Mouse (Mus musculus) midbrain, postnatal 0 days (tissue): ENCODE measurements around the gene Ing5. TPM values are rescaled to one million over a fixed set of nuclear protein-coding genes. Genes with fewer than 3 reads are reported as not detected.
A peak's percentile ranks its signal among the peaks of the same experiment; 100 is the strongest.
"Not testable (repeated sequence)": the region's sequence is repeated elsewhere in the genome, so short reads cannot be mapped to it uniquely, and the experiment has no call there.

Experiments
- ATAC-seq: fragments of 200-750 bp; cut with Nextera tagmentation; 2 replicates; pipeline ENCODE4 v1.8.0; 2017; ENCODE audit warnings: moderate number of reproducible peaks, mild to moderate bottlenecking, moderate TSS enrichment, moderate library complexity; ENCODE audit not compliant: low FRiP score
- DNase-seq: peaks from one replicate; pipeline ENCODE4 v3.0.0-alpha.2; 2015; ENCODE audit warnings: low spot score
- H3K27ac ChIP-seq: fragments of 300-500 bp; sonication (generic); 2 replicates; pipeline ENCODE4 v1.5.1; 2014; ENCODE audit warnings: low read depth, mild to moderate bottlenecking, low read length, mixed read lengths
- H3K27me3 ChIP-seq: fragments of 300-500 bp; sonication (generic); 2 replicates; pipeline ENCODE4 v1.6.1; 2014; ENCODE audit warnings: low read length, control low read depth, mixed read lengths; ENCODE audit not compliant: insufficient read depth
- H3K36me3 ChIP-seq: fragments of 300-500 bp; sonication (generic); 2 replicates; pipeline ENCODE4 v1.6.1; 2014; ENCODE audit warnings: low read length, control low read depth, mixed read lengths; ENCODE audit not compliant: insufficient read depth
- H3K4me1 ChIP-seq: fragments of 300-500 bp; sonication (generic); 2 replicates; pipeline ENCODE4 v1.6.1; 2014; ENCODE audit warnings: mild to moderate bottlenecking, control low read depth, antibody characterized with exemption, low read length, mixed read lengths; ENCODE audit not compliant: insufficient read depth
- H3K4me2 ChIP-seq: fragments of 300-500 bp; sonication (generic); 2 replicates; pipeline ENCODE4 v1.6.1; 2014; ENCODE audit warnings: low read depth, mild to moderate bottlenecking, low read length, mixed read lengths; ENCODE audit not compliant: poor library complexity, severe bottlenecking
- H3K4me3 ChIP-seq: fragments of 300-500 bp; sonication (generic); 2 replicates; pipeline ENCODE4 v1.5.1; 2014; ENCODE audit warnings: low read depth, mild to moderate bottlenecking, low read length, moderate library complexity
- H3K9ac ChIP-seq: fragments of 300-500 bp; sonication (generic); replicated peaks from 2 replicates; pipeline ENCODE4 v1.6.1; 2014; ENCODE audit warnings: mild to moderate bottlenecking, low read length, moderate library complexity, mixed read lengths; ENCODE audit not compliant: poor library complexity, severe bottlenecking
- H3K9me3 ChIP-seq: fragments of 300-500 bp; sonication (generic); 2 replicates; pipeline ENCODE4 v1.6.1; 2016; ENCODE audit warnings: low read length, control low read depth
- CTCF ChIP-seq: IDR thresholded peaks from 2 replicates; pipeline ENCODE4 v1.5.1; 2016; ENCODE audit warnings: antibody characterized with exemption, mild to moderate bottlenecking
- WGBS: fragments of 180-500 bp; shearing (Covaris S2); extraction: QIAGEN DNeasy Blood & Tissue Kit; methylation state at CpG from one replicate; pipeline ENCODE4 v1.1.7; 2014; 5-methylcytosine and 5-hydroxymethylcytosine counted together
- polyA plus RNA-seq: library from polyadenylated mRNA; unstranded; fragments of >200 nt; fragmentation: Nextera tagmentation; extraction: Ambion mirVana; gene quantifications from 2 replicates; pipeline ENCODE4 v1.2.1, GENCODE M21; 2015
- total RNA-seq: library from RNA; depleted of rRNA; stranded (reverse); fragments of >200 nt; gene quantifications from 2 replicates; pipeline ENCODE4 v1.2.3, GENCODE M21; 2014; rRNA removed

The Ing5 gene
- total and polyA plus RNA-seq, 2 experiments from 2014 or later = 7.1 to 12.6 TPM

GRCm38 (mm10) chr1:93855790-93856189, 52.0 kb downstream of the Ing5 start:
- not testable (repeated sequence) for DNase-seq, H3K9ac ChIP-seq, H3K27ac ChIP-seq, H3K4me2 ChIP-seq, ATAC-seq, H3K9me3 ChIP-seq, H3K36me3 ChIP-seq, H3K4me1 ChIP-seq, H3K27me3 ChIP-seq, H3K4me3 ChIP-seq
- WGBS = 72% methylated on average over 4 of the region's 4 CpGs

DNA sequence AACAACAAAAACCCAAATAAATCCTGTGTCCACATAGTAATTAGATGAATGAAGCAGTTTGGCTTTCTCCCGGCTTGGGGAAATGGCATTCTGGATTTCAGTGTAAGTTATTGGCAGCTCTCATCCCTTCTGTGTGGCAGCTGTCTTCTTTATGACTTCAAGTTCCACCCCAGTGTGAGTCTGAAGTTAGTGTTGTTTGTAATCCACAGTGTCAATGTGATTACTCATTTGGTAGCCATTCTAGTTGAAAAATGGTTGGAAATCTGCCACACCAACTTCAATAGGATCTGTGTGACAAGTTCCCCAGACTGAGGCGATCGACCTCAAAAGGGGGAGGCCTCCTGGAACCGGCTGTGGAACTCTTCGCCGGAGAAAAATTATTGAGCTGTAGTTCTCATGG, 53.6 kb downstream of the Ing5 start:
- Histone ChIP-seq H3K4me1 (no peaks in the 10 kb centered on the region), H3K4me3 (no peak overlapping the region), H3K27ac (no peak overlapping the region), H3K4me2 (no peak overlapping the region), H3K36me3 (no peaks in the 10 kb centered on the region), H3K27me3 (no peaks in the 10 kb centered on the region), H3K9ac (no peak overlapping the region), H3K9me3 (no peaks in the 10 kb centered on the region)
- 56% methylated on average over 6 of the region's 6 CpGs for WGBS
- TF ChIP-seq CTCF = no peak
- ATAC-seq (no peak), DNase-seq (peak; percentile 58)

GRCm38 (mm10) chr1:93857991-93858390, 54.2 kb downstream of the Ing5 start:
- 89% methylated on average over 3 of the region's 3 CpGs for whole genome bisulfite sequencing
- no peak overlapping the region for H3K27ac ChIP-seq
- H3K9me3 ChIP-seq = no peaks in the 10 kb centered on the region
- H3K4me3 ChIP-seq = no peak overlapping the region
- no peak overlapping the region for H3K9ac ChIP-seq
- no peak overlapping the region for H3K4me2 ChIP-seq
- TF ChIP-seq CTCF = no peak
- no peaks in the 10 kb centered on the region for H3K4me1 ChIP-seq
- H3K27me3 ChIP-seq = no peaks in the 10 kb centered on the region
- no peak for ATAC-seq
- DNase-seq = no peak
- no peaks in the 10 kb centered on the region for H3K36me3 ChIP-seq

- no peaks in the 10 kb centered on the region for H3K4me1 ChIP-seq
- H3K27me3 ChIP-seq = no peaks in the 10 kb centered on the region
- H3K9me3 ChIP-seq = no peaks in the 10 kb centered on the region
- H3K27ac ChIP-seq = no peak overlapping the region
- no peak overlapping the region for H3K4me2 ChIP-seq
- no peak overlapping the region for H3K9ac ChIP-seq
- DNase-seq (no peak), ATAC-seq (no peak)
- no peaks in the 10 kb centered on the region for H3K36me3 ChIP-seq
- no peak overlapping the region for H3K4me3 ChIP-seq
- no peak for TF ChIP-seq CTCF
Measured at GRCm38 (mm10) chr1:93859619-93860018, 55.9 kb downstream of the Ing5 start.

DNA sequence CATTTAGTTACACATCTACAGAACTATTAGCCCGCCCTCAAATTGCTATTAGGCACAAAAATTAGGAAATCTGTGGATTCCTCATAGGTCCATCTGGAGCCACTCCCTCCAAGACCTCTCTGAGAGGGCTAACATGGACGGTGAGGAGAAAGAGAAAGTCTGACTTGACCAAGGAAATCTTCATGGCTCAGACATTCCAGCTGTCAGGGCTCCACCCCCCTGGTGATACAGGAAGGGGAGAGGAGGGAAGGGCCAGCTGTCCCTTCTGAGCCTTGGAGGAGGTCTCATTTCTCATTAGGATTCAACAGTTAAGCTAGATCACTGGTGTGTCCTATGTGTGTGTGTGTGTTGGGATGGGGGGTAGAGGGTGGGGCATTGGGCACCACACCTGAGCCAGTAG, 57.3 kb downstream of the Ing5 start, which contains the start of gene Gal3st2:
Gene Gal3st2 (plus strand): TSS at position 259 of the 400 bp plus-strand sequence.
- ATAC-seq, H3K27ac ChIP-seq, H3K9ac ChIP-seq, H3K9me3 ChIP-seq, H3K4me1 ChIP-seq, H3K4me2 ChIP-seq, DNase-seq, H3K27me3 ChIP-seq, H3K4me3 ChIP-seq, H3K36me3 ChIP-seq: not testable (repeated sequence)
- WGBS = 82% methylated on average over 2 of the region's 2 CpGs

Other genes starting within 250 kb of the Ing5 start
- gene Stk25, start 145.3 kb upstream of the Ing5 start, total RNA-seq = 301 and 335 TPM in 2 replicates
- gene Stk25, start 145.3 kb upstream of the Ing5 start, polyA plus RNA-seq = 362 and 412 TPM in 2 replicates
- 99.4 and 108 TPM in 2 replicates for gene Bok, start 118.3 kb upstream of the Ing5 start, total RNA-seq
- 95.4 and 96.6 TPM in 2 replicates for gene Bok, start 118.3 kb upstream of the Ing5 start, polyA plus RNA-seq
- 39.3 and 58.7 TPM in 2 replicates for gene Atg4b, start 52.5 kb upstream of the Ing5 start, total RNA-seq
- gene Atg4b, start 52.5 kb upstream of the Ing5 start, polyA plus RNA-seq = 75.8 and 81.8 TPM in 2 replicates
- gene Thap4, start 49.1 kb upstream of the Ing5 start, total RNA-seq = 56.0 and 63.3 TPM in 2 replicates
- 53.7 and 57.1 TPM in 2 replicates for gene Thap4, start 49.1 kb upstream of the Ing5 start, polyA plus RNA-seq
- gene Dtymk, start 2.0 kb upstream of the Ing5 start, total RNA-seq = 66.8 and 88.8 TPM in 2 replicates
- 109 TPM in 2 replicates for gene Dtymk, start 2.0 kb upstream of the Ing5 start, polyA plus RNA-seq
- 10.6 and 20.0 TPM in 2 replicates for gene D2hgdh, start 20.9 kb downstream of the Ing5 start, total RNA-seq
- 8.6 and 10.3 TPM in 2 replicates for gene D2hgdh, start 20.9 kb downstream of the Ing5 start, polyA plus RNA-seq
- not detected in 2 replicates for gene Gal3st2, start 57.3 kb downstream of the Ing5 start, total RNA-seq
- gene Gal3st2, start 57.3 kb downstream of the Ing5 start, polyA plus RNA-seq = not detected in 2 replicates
- gene Gal3st2b, start 114.3 kb downstream of the Ing5 start, total RNA-seq = 0.33 TPM in 1 of 2 replicates, not detected in the other
- gene Gal3st2b, start 114.3 kb downstream of the Ing5 start, polyA plus RNA-seq = 0.05 TPM in 1 of 2 replicates, not detected in the other
- gene Gal3st2c, start 186.5 kb downstream of the Ing5 start, total RNA-seq = not detected in 2 replicates
- gene Gal3st2c, start 186.5 kb downstream of the Ing5 start, polyA plus RNA-seq = not detected in 2 replicates
- 0.93 and 0.99 TPM in 2 replicates for gene Neu4, start 216.5 kb downstream of the Ing5 start, total RNA-seq
- gene Neu4, start 216.5 kb downstream of the Ing5 start, polyA plus RNA-seq = 0.04 and 0.12 TPM in 2 replicates
- gene Pdcd1, start 248.6 kb downstream of the Ing5 start, total RNA-seq = not detected in 2 replicates
- not detected in 2 replicates for gene Pdcd1, start 248.6 kb downstream of the Ing5 start, polyA plus RNA-seq